Mouse (Mus musculus) ES-Bruce4 (cell line): ENCODE data around the gene Uaca.
A peak's percentile ranks its signal among the peaks of the same experiment; 100 is the strongest.

Experiments
- CTCF ChIP-seq: IDR thresholded peaks from one replicate; pipeline ENCODE4 v1.8.1; 2011; ENCODE audit warnings: low read depth, low read length
- EP300 ChIP-seq: IDR thresholded peaks from 2 replicates; pipeline ENCODE4 v1.6.1; 2011; ENCODE audit warnings: low read depth, low read length; ENCODE audit not compliant: insufficient read depth
- POLR2A ChIP-seq: IDR thresholded peaks from one replicate; pipeline ENCODE4 v1.8.1; 2011; ENCODE audit warnings: low read length; ENCODE audit not compliant: insufficient read depth

GRCm38 (mm10) chr9:60756258-60756657, 38.1 kb upstream of the Uaca start:
- TF ChIP-seq CTCF (peak; percentile 48), POLR2A (no peak), EP300 (no peak)
